Mouse (Mus musculus) cerebellum, adult 2 months (tissue): ENCODE results near the gene Mamdc4. TPM values are rescaled to one million over a fixed set of nuclear protein-coding genes. Genes with fewer than 3 reads are reported as not detected.

Experiments
- DNase-seq, 2 experiments: peaks; one replicate each; pipeline ENCODE4 v3.0.0; 2021
- H3K27ac ChIP-seq: fragments of 200-500 bp; 2 replicates; pipeline ENCODE4 v1.5.1; 2012; ENCODE audit warnings: low read length, control low read depth, inconsistent platforms; ENCODE audit not compliant: insufficient read depth
- H3K27me3 ChIP-seq: fragments of 200-500 bp; 2 replicates; pipeline ENCODE4 v1.6.1; 2012; ENCODE audit warnings: inconsistent platforms, mild to moderate bottlenecking, low read length, moderate library complexity; ENCODE audit not compliant: control insufficient read depth, insufficient read depth
- H3K4me1 ChIP-seq: fragments of 200-500 bp; 2 replicates; pipeline ENCODE4 v1.6.1; 2011; ENCODE audit warnings: low read length; ENCODE audit not compliant: control insufficient read depth, insufficient read depth
- H3K4me3 ChIP-seq: fragments of 200-500 bp; replicated peaks from 2 replicates; pipeline ENCODE3; 2011; ENCODE audit warnings: mild to moderate bottlenecking, low read depth, low read length, control low read depth; ENCODE audit not compliant: insufficient read depth
- CTCF ChIP-seq: fragments of 200-500 bp; IDR thresholded peaks from 2 replicates; pipeline ENCODE4 v1.5.1; 2011; ENCODE audit warnings: low read depth, mild to moderate bottlenecking, control low read depth, low read length, moderate library complexity, borderline replicate concordance; ENCODE audit not compliant: insufficient read depth
- POLR2A ChIP-seq: fragments of 200-500 bp; IDR thresholded peaks from 2 replicates; pipeline ENCODE4 v1.6.1; 2011; ENCODE audit warnings: low read length, control low read depth, borderline replicate concordance; ENCODE audit not compliant: insufficient read depth
- WGBS: fragments of 180-500 bp; shearing (Covaris S2); methylation state at CpG from one replicate; pipeline ENCODE4 v1.1.7; 2018; 5-methylcytosine and 5-hydroxymethylcytosine counted together
- polyA plus RNA-seq: library from polyadenylated mRNA; depleted of rRNA; stranded (reverse); fragments of >200 nt; gene quantifications from 2 replicates; pipeline ENCODE4 v1.2.3, GENCODE M21; 2012; rRNA removed

The Mamdc4 gene
- polyA plus RNA-seq = 3.0 and 4.4 TPM in 2 replicates

GRCm38 (mm10) chr2:25574579-25575431, at the start of gene Mamdc4, which contains the start of gene Phpt1:
Mamdc4 (minus strand) TSS chr2:25574845.
Phpt1 (minus strand) TSS chr2:25575224.
- under 1% methylated on average over 44 of the region's 45 CpGs for WGBS
- peaks cover 48% of the 10 kb centered on the region for H3K4me1 ChIP-seq

GRCm38 (mm10) chr2:25621229-25622200, 46.9 kb upstream of the Mamdc4 start, which contains the start of gene Tmem141:
Tmem141 (minus strand) TSS chr2:25622005.
- peak; percentile 92 to 95 for DNase-seq
- H3K4me1 ChIP-seq = peaks cover 11% of the 10 kb centered on the region
- H3K27me3 ChIP-seq = no peaks in the 10 kb centered on the region
- peak; percentile 78; the same call in 1 of the 2 replicates for TF ChIP-seq POLR2A
- peak; percentile 87 for TF ChIP-seq CTCF
- H3K4me3 ChIP-seq = peak within 1 kb of the TSS; percentile 86
- 2% methylated on average over 34 of the region's 34 CpGs for WGBS
- peak within 1 kb of the TSS; percentile 86 for H3K27ac ChIP-seq

More at GRCm38 (mm10) chr2:25574579-25575431, at the start of gene Mamdc4, which contains the start of gene Phpt1:
- H3K4me3 ChIP-seq = peak within 1 kb of the TSS; percentile 90
- DNase-seq = peak; percentile 97
- no peaks in the 10 kb centered on the region for H3K27me3 ChIP-seq
- no peak for TF ChIP-seq CTCF
- TF ChIP-seq POLR2A = peak; percentile 50; the same call in 1 of the 2 replicates
- H3K27ac ChIP-seq = peak within 1 kb of the TSS; percentile 73

- WGBS = 19% methylated on average over 4 of the region's 4 CpGs
- TF ChIP-seq CTCF (no peak), POLR2A (no peak)
- H3K27ac ChIP-seq = peak overlapping the region; percentile 25
Observed at GRCm38 (mm10) chr2:25620852-25621228, 46.2 kb upstream of the Mamdc4 start.

GRCm38 (mm10) chr2:25620386-25620785, 45.7 kb upstream of the Mamdc4 start:
- TF ChIP-seq POLR2A = no peak
- no peak for TF ChIP-seq CTCF
- Histone ChIP-seq H3K4me3 (no peak overlapping the region), H3K27ac (peak overlapping the region; percentile 25; the same call in 1 of the 2 replicates), H3K4me1 (peaks cover 11% of the 10 kb centered on the region), H3K27me3 (no peaks in the 10 kb centered on the region)
- 74% methylated on average over 6 of the region's 6 CpGs for WGBS
- DNase-seq = no peak

More at GRCm38 (mm10) chr2:25620852-25621228, 46.2 kb upstream of the Mamdc4 start:
- no peaks in the 10 kb centered on the region for H3K27me3 ChIP-seq
- peaks cover 11% of the 10 kb centered on the region for H3K4me1 ChIP-seq
- DNase-seq = no peak
- peak overlapping the region; percentile 86 for H3K4me3 ChIP-seq

- Histone ChIP-seq H3K27ac (no peak within 1 kb of the TSS), H3K4me1 (peaks cover 11% of the 10 kb centered on the region), H3K4me3 (no peak within 1 kb of the TSS), H3K27me3 (no peaks in the 10 kb centered on the region)
- no peak for TF ChIP-seq CTCF
- TF ChIP-seq POLR2A = no peak
- 90% methylated on average over 3 of the region's 3 CpGs for WGBS
- DNase-seq = no peak
Observed at GRCm38 (mm10) chr2:25617578-25617977, 42.9 kb upstream of the Mamdc4 start, which contains the start of gene Ccdc183. Ccdc183 (minus strand) TSS chr2:25617678.

GRCm38 (mm10) chr2:25616398-25616797, 41.8 kb upstream of the Mamdc4 start:
- Histone ChIP-seq H3K4me1 (peaks cover 11% of the 10 kb centered on the region), H3K4me3 (no peak overlapping the region), H3K27ac (no peak overlapping the region), H3K27me3 (no peaks in the 10 kb centered on the region)
- 3% methylated on average over 22 of the region's 22 CpGs for WGBS
- TF ChIP-seq CTCF = no peak
- no peak for TF ChIP-seq POLR2A
- DNase-seq = no peak

- WGBS = 63% methylated on average over 10 of the region's 10 CpGs
- peak in 1 of 2 experiments; percentile 45 for DNase-seq
- Histone ChIP-seq H3K4me3 (peak overlapping the region; percentile 95), H3K27ac (peak overlapping the region; percentile 15; the same call in 1 of the 2 replicates), H3K27me3 (no peaks in the 10 kb centered on the region), H3K4me1 (no peaks in the 10 kb centered on the region; the same call in 1 of the 2 replicates)
- TF ChIP-seq CTCF (no peak), POLR2A (no peak)
Observed at GRCm38 (mm10) chr2:25608671-25609070, 34.0 kb upstream of the Mamdc4 start.
